Mouse (Mus musculus): ENCODE measurements at regions not wholly inside any gene's neighbourhood (a gene's known extent, or its start where the extent isn't known, plus 50 kb on each side); places are given as distances from the start of the nearest gene placed in this dataset.

- Histone ChIP-seq H3K4me2 (ENCODE audit: low read length) (no peak overlapping the region), H3K27me3 (ENCODE audit: control insufficient read depth, insufficient read depth, low read length) (no peaks in the 10 kb centered on the region), H3K4me3 (ENCODE audit: control insufficient read depth in 1 of 2, insufficient read depth in 1 of 2, low read depth in 1 of 2, low read length in 2 of 2) (no peak overlapping the region), H3K4me1 (ENCODE audit: control insufficient read depth in 2 of 2, insufficient read depth in 2 of 2, low read length in 2 of 2) (peaks cover 6 to 9% of the 10 kb centered on the region in 2 experiments; a peak in 3 of 4 replicates), H3K9me3 (ENCODE audit: control insufficient read depth, low read length) (no peaks in the 10 kb centered on the region), H3K36me3 (ENCODE audit: control insufficient read depth, insufficient read depth, low read length) (no peaks in the 10 kb centered on the region), H3K27ac (replicated peaks in 1 of 2; ENCODE audit: control insufficient read depth in 1 of 2, insufficient read depth in 1 of 2, low read depth in 2 of 2, low read length in 2 of 2) (no peak overlapping the region), H3K9ac (ENCODE audit: low read length) (no peak overlapping the region)
- WGBS = 87% methylated on average over 3 of the region's 3 CpGs
- no peak for ATAC-seq (ENCODE audit: insufficient number of reproducible peaks, insufficient read depth, low FRiP score, low read depth)
These were observed 237.1 kb upstream of the Mpped2 start for GRCm38 (mm10) chr2:106455972-106456371.

- Histone ChIP-seq H3K27me3 (ENCODE audit: control insufficient read depth, insufficient read depth, low read length) (no peaks in the 10 kb centered on the region), H3K4me2 (ENCODE audit: low read length) (no peak overlapping the region), H3K4me1 (ENCODE audit: control insufficient read depth in 2 of 2, insufficient read depth in 2 of 2, low read length in 2 of 2) (peaks cover 21 to 25% of the 10 kb centered on the region in 2 experiments), H3K9ac (ENCODE audit: low read length) (no peak overlapping the region), H3K4me3 (ENCODE audit: control insufficient read depth in 1 of 2, insufficient read depth in 1 of 2, low read depth in 1 of 2, low read length in 2 of 2) (no peak overlapping the region), H3K9me3 (ENCODE audit: control insufficient read depth, low read length) (no peaks in the 10 kb centered on the region), H3K27ac (replicated peaks in 1 of 2; ENCODE audit: control insufficient read depth in 1 of 2, insufficient read depth in 1 of 2, low read depth in 2 of 2, low read length in 2 of 2) (no peak overlapping the region; a peak in 1 of 4 replicates), H3K36me3 (ENCODE audit: control insufficient read depth, insufficient read depth, low read length) (no peaks in the 10 kb centered on the region)
- no peak for ATAC-seq (ENCODE audit: insufficient number of reproducible peaks, insufficient read depth, low FRiP score, low read depth)
- WGBS = 17% methylated on average over 5 of the region's 5 CpGs
These were observed 235.1 kb upstream of the Mpped2 start for GRCm38 (mm10) chr2:106458003-106458402.

- H3K9me3 ChIP-seq (ENCODE audit: control insufficient read depth, low read length) = no peaks in the 10 kb centered on the region
- H3K4me1 ChIP-seq (ENCODE audit: control insufficient read depth in 2 of 2, insufficient read depth in 2 of 2, low read length in 2 of 2) = peaks cover 21 to 25% of the 10 kb centered on the region in 2 experiments
- peak overlapping the region; percentile 35 for H3K4me2 ChIP-seq (ENCODE audit: low read length)
- ATAC-seq (ENCODE audit: insufficient number of reproducible peaks, insufficient read depth, low FRiP score, low read depth) = no peak; the same call in 1 of the 2 replicates
- no peaks in the 10 kb centered on the region for H3K27me3 ChIP-seq (ENCODE audit: control insufficient read depth, insufficient read depth, low read length)
- peak overlapping the region; percentile 1 to 72; a peak in 3 of 4 replicates for H3K27ac ChIP-seq (replicated peaks in 1 of 2; ENCODE audit: control insufficient read depth in 1 of 2, insufficient read depth in 1 of 2, low read depth in 2 of 2, low read length in 2 of 2)
- H3K36me3 ChIP-seq (ENCODE audit: control insufficient read depth, insufficient read depth, low read length) = no peaks in the 10 kb centered on the region
- 18% methylated on average over 8 of the region's 8 CpGs for WGBS
- no peak overlapping the region for H3K4me3 ChIP-seq (ENCODE audit: control insufficient read depth in 1 of 2, insufficient read depth in 1 of 2, low read depth in 1 of 2, low read length in 2 of 2)
- no peak overlapping the region for H3K9ac ChIP-seq (ENCODE audit: low read length)
These were observed 232.0 kb upstream of the Mpped2 start for GRCm38 (mm10) chr2:106461021-106461420.

GRCm38 (mm10) chr2:106461490-106461889, 231.6 kb upstream of the Mpped2 start:
- no peaks in the 10 kb centered on the region for H3K27me3 ChIP-seq (ENCODE audit: control insufficient read depth, insufficient read depth, low read length)
- H3K27ac ChIP-seq (replicated peaks in 1 of 2; ENCODE audit: control insufficient read depth in 1 of 2, insufficient read depth in 1 of 2, low read depth in 2 of 2, low read length in 2 of 2) = peak overlapping the region; percentile 39 to 72
- no peak overlapping the region for H3K9ac ChIP-seq (ENCODE audit: low read length)
- H3K4me3 ChIP-seq (ENCODE audit: control insufficient read depth in 1 of 2, insufficient read depth in 1 of 2, low read depth in 1 of 2, low read length in 2 of 2) = no peak overlapping the region
- no peaks in the 10 kb centered on the region for H3K9me3 ChIP-seq (ENCODE audit: control insufficient read depth, low read length)
- peak overlapping the region; percentile 35 for H3K4me2 ChIP-seq (ENCODE audit: low read length)
- H3K36me3 ChIP-seq (ENCODE audit: control insufficient read depth, insufficient read depth, low read length) = no peaks in the 10 kb centered on the region
- ATAC-seq (ENCODE audit: insufficient number of reproducible peaks, insufficient read depth, low FRiP score, low read depth) = peak; percentile 81; the same call in 1 of the 2 replicates
- peaks cover 21 to 25% of the 10 kb centered on the region in 2 experiments for H3K4me1 ChIP-seq (ENCODE audit: control insufficient read depth in 2 of 2, insufficient read depth in 2 of 2, low read length in 2 of 2)
- 2% methylated on average over 7 of the region's 7 CpGs for WGBS

GRCm38 (mm10) chr2:106461973-106462637, 231.0 kb upstream of the Mpped2 start:
- Histone ChIP-seq H3K4me3 (ENCODE audit: control insufficient read depth in 1 of 2, insufficient read depth in 1 of 2, low read depth in 1 of 2, low read length in 2 of 2) (no peak overlapping the region), H3K27ac (replicated peaks in 1 of 2; ENCODE audit: control insufficient read depth in 1 of 2, insufficient read depth in 1 of 2, low read depth in 2 of 2, low read length in 2 of 2) (peak overlapping the region; percentile 15 to 39), H3K36me3 (ENCODE audit: control insufficient read depth, insufficient read depth, low read length) (no peaks in the 10 kb centered on the region), H3K4me1 (ENCODE audit: control insufficient read depth in 2 of 2, insufficient read depth in 2 of 2, low read length in 2 of 2) (peaks cover 21 to 25% of the 10 kb centered on the region in 2 experiments), H3K9ac (ENCODE audit: low read length) (no peak overlapping the region), H3K27me3 (ENCODE audit: control insufficient read depth, insufficient read depth, low read length) (no peaks in the 10 kb centered on the region), H3K4me2 (ENCODE audit: low read length) (peak overlapping the region; percentile 35), H3K9me3 (ENCODE audit: control insufficient read depth, low read length) (no peaks in the 10 kb centered on the region)
- 16% methylated on average over 12 of the region's 12 CpGs for WGBS
- 0 out of 2 replicates have a peak, but pooled peaks have one; percentile 39 for ATAC-seq (ENCODE audit: insufficient number of reproducible peaks, insufficient read depth, low FRiP score, low read depth)

- H3K4me1 ChIP-seq (ENCODE audit: control insufficient read depth in 2 of 2, insufficient read depth in 2 of 2, low read length in 2 of 2) = peaks cover 24 to 26% of the 10 kb centered on the region in 2 experiments
- H3K4me2 ChIP-seq (ENCODE audit: low read length) = no peak overlapping the region
- no peaks in the 10 kb centered on the region for H3K36me3 ChIP-seq (ENCODE audit: control insufficient read depth, insufficient read depth, low read length)
- H3K27ac ChIP-seq (replicated peaks in 1 of 2; ENCODE audit: control insufficient read depth in 1 of 2, insufficient read depth in 1 of 2, low read depth in 2 of 2, low read length in 2 of 2) = no peak overlapping the region
- no peak for ATAC-seq (ENCODE audit: insufficient number of reproducible peaks, insufficient read depth, low FRiP score, low read depth)
- H3K27me3 ChIP-seq (ENCODE audit: control insufficient read depth, insufficient read depth, low read length) = no peaks in the 10 kb centered on the region
- H3K9me3 ChIP-seq (ENCODE audit: control insufficient read depth, low read length) = no peaks in the 10 kb centered on the region
- no peak overlapping the region for H3K9ac ChIP-seq (ENCODE audit: low read length)
- 66% methylated on average over 3 of the region's 3 CpGs for WGBS
- no peak overlapping the region for H3K4me3 ChIP-seq (ENCODE audit: control insufficient read depth in 1 of 2, insufficient read depth in 1 of 2, low read depth in 1 of 2, low read length in 2 of 2)
These were observed 228.0 kb upstream of the Mpped2 start for GRCm38 (mm10) chr2:106465055-106465454.

- H3K4me3 ChIP-seq (ENCODE audit: control insufficient read depth in 1 of 2, insufficient read depth in 1 of 2, low read depth in 1 of 2, low read length in 2 of 2) = no peak overlapping the region
- no peak overlapping the region for H3K27ac ChIP-seq (replicated peaks in 1 of 2; ENCODE audit: control insufficient read depth in 1 of 2, insufficient read depth in 1 of 2, low read depth in 2 of 2, low read length in 2 of 2)
- H3K27me3 ChIP-seq (ENCODE audit: control insufficient read depth, insufficient read depth, low read length) = no peaks in the 10 kb centered on the region
- no peak overlapping the region for H3K4me2 ChIP-seq (ENCODE audit: low read length)
- 94% methylated on average over 3 of the region's 3 CpGs for WGBS
- peaks cover 19 to 21% of the 10 kb centered on the region in 2 experiments for H3K4me1 ChIP-seq (ENCODE audit: control insufficient read depth in 2 of 2, insufficient read depth in 2 of 2, low read length in 2 of 2)
- ATAC-seq (ENCODE audit: insufficient number of reproducible peaks, insufficient read depth, low FRiP score, low read depth) = no peak
- H3K9me3 ChIP-seq (ENCODE audit: control insufficient read depth, low read length) = no peaks in the 10 kb centered on the region
- H3K36me3 ChIP-seq (ENCODE audit: control insufficient read depth, insufficient read depth, low read length) = no peaks in the 10 kb centered on the region
- no peak overlapping the region for H3K9ac ChIP-seq (ENCODE audit: low read length)
These were observed 227.2 kb upstream of the Mpped2 start for GRCm38 (mm10) chr2:106465831-106466230.

- 61% methylated on average over 2 of the region's 2 CpGs for WGBS
- no peaks in the 10 kb centered on the region for H3K36me3 ChIP-seq (ENCODE audit: control insufficient read depth, insufficient read depth, low read length)
- H3K9me3 ChIP-seq (ENCODE audit: control insufficient read depth, low read length) = no peaks in the 10 kb centered on the region
- H3K4me1 ChIP-seq (ENCODE audit: control insufficient read depth in 2 of 2, insufficient read depth in 2 of 2, low read length in 2 of 2) = peaks cover 3 to 4% of the 10 kb centered on the region in 2 experiments; a peak in 2 of 4 replicates
- H3K9ac ChIP-seq (ENCODE audit: low read length) = no peak overlapping the region
- no peak for ATAC-seq (ENCODE audit: insufficient number of reproducible peaks, insufficient read depth, low FRiP score, low read depth)
- no peak overlapping the region for H3K27ac ChIP-seq (replicated peaks in 1 of 2; ENCODE audit: control insufficient read depth in 1 of 2, insufficient read depth in 1 of 2, low read depth in 2 of 2, low read length in 2 of 2)
- H3K27me3 ChIP-seq (ENCODE audit: control insufficient read depth, insufficient read depth, low read length) = no peaks in the 10 kb centered on the region
- H3K4me3 ChIP-seq (ENCODE audit: control insufficient read depth in 1 of 2, insufficient read depth in 1 of 2, low read depth in 1 of 2, low read length in 2 of 2) = no peak overlapping the region
- H3K4me2 ChIP-seq (ENCODE audit: low read length) = no peak overlapping the region
These were observed 223.9 kb upstream of the Mpped2 start for GRCm38 (mm10) chr2:106469196-106469595.

Data from heart, embryonic 14.5 days (tissue).